Mouse (Mus musculus) E14TG2a.4 (cell line): ENCODE results near the gene Apoh.

Experiments
- H3K27me3 ChIP-seq: 2 replicates; pipeline ENCODE4 v1.6.1; 2014; ENCODE audit warnings: low read length, control low read depth; ENCODE audit not compliant: insufficient read depth
- H3K36me3 ChIP-seq: 2 replicates; pipeline ENCODE4 v1.6.1; 2014; ENCODE audit warnings: low read length, control low read depth; ENCODE audit not compliant: insufficient read depth
- H3K4me1 ChIP-seq: replicated peaks from 2 replicates; pipeline ENCODE4 v1.6.1; 2014; ENCODE audit warnings: low read depth, low read length, control low read depth
- H3K4me3 ChIP-seq: replicated peaks from 2 replicates; pipeline ENCODE4 v1.5.1; 2014; ENCODE audit warnings: mild to moderate bottlenecking, low read length
- H3K9me3 ChIP-seq: 2 replicates; pipeline ENCODE4 v1.6.1; 2014; ENCODE audit warnings: low read length, control low read depth
- CTCF ChIP-seq: conservative IDR thresholded peaks from 2 replicates; pipeline ENCODE4 v1.5.1; 2014; ENCODE audit warnings: low read length
- NANOG ChIP-seq: IDR thresholded peaks from 2 replicates; pipeline ENCODE4 v1.6.1; 2014; ENCODE audit warnings: borderline replicate concordance, low read length, mixed read lengths
- POU5F1 ChIP-seq: IDR thresholded peaks from 2 replicates; pipeline ENCODE4 v1.6.1; 2014; ENCODE audit warnings: low read length, borderline replicate concordance

Gene Apoh

DNA sequence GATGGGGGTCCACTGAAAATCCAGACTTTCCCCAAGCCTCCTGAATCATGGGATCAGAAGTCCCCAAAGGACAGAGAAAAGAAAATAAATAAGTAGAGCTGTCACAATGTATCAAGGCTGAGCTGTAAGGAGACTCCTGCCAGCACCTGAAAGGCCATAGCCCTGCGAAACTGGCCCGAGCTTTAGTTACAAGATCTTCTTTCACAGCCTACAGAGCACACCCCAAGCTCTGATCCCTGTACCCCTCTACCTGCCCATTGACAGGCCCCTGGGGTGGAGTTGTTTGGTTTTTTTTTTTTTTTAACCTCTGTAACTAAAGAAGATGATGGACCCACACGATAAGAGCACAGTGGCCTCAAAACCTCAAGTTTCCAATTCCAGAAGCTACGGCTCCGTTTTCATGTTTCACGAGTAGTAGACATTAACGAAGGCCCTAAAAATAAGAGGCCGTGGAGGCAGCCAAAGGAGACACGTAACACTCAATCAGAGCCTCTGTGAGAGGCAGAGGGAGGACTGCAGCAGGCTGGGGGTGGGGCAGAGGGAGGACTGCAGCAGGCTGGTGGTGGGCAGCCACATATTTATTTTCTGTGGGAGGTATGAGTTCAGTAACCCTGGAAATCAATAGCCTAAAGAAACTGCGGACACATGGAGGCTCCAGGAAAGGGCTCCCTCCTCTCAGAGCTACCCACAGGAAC is 41.2 kb upstream of the Apoh start:
- TF ChIP-seq CTCF, result no peak
- TF ChIP-seq NANOG, result no peak
- no peak for TF ChIP-seq POU5F1
- H3K27me3 ChIP-seq, result peaks cover 3% of the 10 kb centered on the region; the same call in 1 of the 2 replicates
- H3K36me3 ChIP-seq, result no peaks in the 10 kb centered on the region
- no peaks in the 10 kb centered on the region for H3K9me3 ChIP-seq
- no peak overlapping the region for H3K4me3 ChIP-seq
- no peaks in the 10 kb centered on the region for H3K4me1 ChIP-seq

GRCm38 (mm10) chr11:108303787-108304186 is 39.4 kb upstream of the Apoh start:
- no peaks in the 10 kb centered on the region for H3K9me3 ChIP-seq
- H3K4me3 ChIP-seq, result no peak overlapping the region
- H3K27me3 ChIP-seq, result peaks cover 3% of the 10 kb centered on the region; the same call in 1 of the 2 replicates
- no peak for TF ChIP-seq POU5F1
- H3K4me1 ChIP-seq, result no peaks in the 10 kb centered on the region
- H3K36me3 ChIP-seq, result no peaks in the 10 kb centered on the region

- H3K4me1 ChIP-seq, result no peaks in the 10 kb centered on the region
- no peak for TF ChIP-seq NANOG
- no peak for TF ChIP-seq CTCF
- TF ChIP-seq POU5F1, result no peak
- H3K4me3 ChIP-seq, result no peak overlapping the region
- H3K9me3 ChIP-seq, result no peaks in the 10 kb centered on the region
- H3K36me3 ChIP-seq, result no peaks in the 10 kb centered on the region
- H3K27me3 ChIP-seq, result no peaks in the 10 kb centered on the region
These were observed 35.9 kb upstream of the Apoh start for GRCm38 (mm10) chr11:108307258-108307657.

- no peaks in the 10 kb centered on the region for H3K36me3 ChIP-seq
- no peaks in the 10 kb centered on the region for H3K27me3 ChIP-seq
- no peak overlapping the region for H3K4me3 ChIP-seq
- TF ChIP-seq CTCF, result no peak
- TF ChIP-seq POU5F1, result no peak
- no peak for TF ChIP-seq NANOG
- H3K9me3 ChIP-seq, result no peaks in the 10 kb centered on the region
- H3K4me1 ChIP-seq, result no peaks in the 10 kb centered on the region
These were observed 34.9 kb upstream of the Apoh start for GRCm38 (mm10) chr11:108308253-108308652.

- TF ChIP-seq CTCF (no peak), POU5F1 (no peak), NANOG (no peak)
- H3K36me3 ChIP-seq, result no peaks in the 10 kb centered on the region
- H3K4me1 ChIP-seq, result no peaks in the 10 kb centered on the region
- no peaks in the 10 kb centered on the region for H3K27me3 ChIP-seq
- no peaks in the 10 kb centered on the region for H3K9me3 ChIP-seq
- H3K4me3 ChIP-seq, result no peak overlapping the region
These were observed 33.4 kb upstream of the Apoh start for GRCm38 (mm10) chr11:108309791-108310190.

- H3K4me3 ChIP-seq, result no peak overlapping the region
- H3K27me3 ChIP-seq, result no peaks in the 10 kb centered on the region
- H3K36me3 ChIP-seq, result no peaks in the 10 kb centered on the region
- no peaks in the 10 kb centered on the region for H3K4me1 ChIP-seq
- no peaks in the 10 kb centered on the region for H3K9me3 ChIP-seq
- TF ChIP-seq POU5F1 (no peak), CTCF (no peak), NANOG (no peak)
These were observed 31.2 kb upstream of the Apoh start for GRCm38 (mm10) chr11:108311912-108312311.

GRCm38 (mm10) chr11:108312516-108312915 is 30.6 kb upstream of the Apoh start:
- no peaks in the 10 kb centered on the region for H3K4me1 ChIP-seq
- TF ChIP-seq POU5F1, result no peak
- no peak for TF ChIP-seq NANOG
- no peak for TF ChIP-seq CTCF
- H3K36me3 ChIP-seq, result no peaks in the 10 kb centered on the region

DNA sequence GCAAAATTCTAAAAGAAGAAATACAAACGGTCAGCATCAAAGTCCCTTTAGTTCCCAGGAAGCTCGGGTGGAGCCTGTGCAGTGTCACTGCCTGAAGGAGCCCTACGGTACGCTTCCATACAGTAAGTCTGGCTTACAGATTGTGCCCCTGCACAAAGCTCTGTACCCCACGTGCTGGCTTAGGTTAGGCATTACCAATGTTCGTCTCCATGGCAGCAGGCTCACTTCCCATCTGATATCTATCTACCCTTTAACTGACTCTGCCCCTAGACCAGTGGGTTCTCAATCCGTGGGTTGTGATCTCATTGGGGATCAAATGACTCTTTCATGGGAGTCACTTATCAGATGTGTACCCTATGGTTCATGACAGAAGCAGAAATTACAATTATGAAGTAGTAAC is 27.4 kb upstream of the Apoh start:
- H3K4me3 ChIP-seq, result no peak overlapping the region
- TF ChIP-seq NANOG (no peak), CTCF (no peak), POU5F1 (no peak)
- H3K36me3 ChIP-seq, result no peaks in the 10 kb centered on the region
- no peaks in the 10 kb centered on the region for H3K27me3 ChIP-seq
- 0 out of 2 replicates have a peak, but pooled peaks cover 7% of the 10 kb centered on the region for H3K4me1 ChIP-seq
- no peaks in the 10 kb centered on the region for H3K9me3 ChIP-seq

More at GRCm38 (mm10) chr11:108312516-108312915, 30.6 kb upstream of the Apoh start:
- Histone ChIP-seq H3K9me3 (no peaks in the 10 kb centered on the region), H3K27me3 (no peaks in the 10 kb centered on the region), H3K4me3 (no peak overlapping the region)

GRCm38 (mm10) chr11:108317878-108318277 is 25.3 kb upstream of the Apoh start:
- Histone ChIP-seq H3K4me3 (no peak overlapping the region), H3K9me3 (no peaks in the 10 kb centered on the region), H3K27me3 (no peaks in the 10 kb centered on the region), H3K4me1 (0 out of 2 replicates have a peak, but pooled peaks cover 7% of the 10 kb centered on the region), H3K36me3 (no peaks in the 10 kb centered on the region)
- no peak for TF ChIP-seq POU5F1
- no peak for TF ChIP-seq NANOG
